Mouse (Mus musculus) erythroblast, adult 5-6 weeks (primary cell): ENCODE measurements around the gene Cldn7. TPM values are rescaled to one million over a fixed set of nuclear protein-coding genes. Genes with fewer than 3 reads are reported as not detected.
A peak's percentile ranks its signal among the peaks of the same experiment; 100 is the strongest.

Source experiments
- ATAC-seq: replicated peaks from 2 replicates; pipeline ENCODE4 v1.8.0; 2016; ENCODE audit warnings: moderate number of reproducible peaks, mild to moderate bottlenecking, moderate TSS enrichment, inconsistent platforms; ENCODE audit not compliant: poor library complexity, low FRiP score, severe bottlenecking
- total RNA-seq, 2 experiments: library from RNA; stranded (forward) in 1 of 2; stranded (reverse) in 1 of 2; fragments of 150-400 nt in 1 of 2; fragments of 200-764, 138-1000 nt in 1 of 2; gene quantifications; 2 replicates each; pipeline versions ENCODE4 v1.2.3 to v1.2.4; 2015 to 2017; ENCODE audit warnings: low replicate concordance in 2 of 2

Cldn7 gene
- total RNA-seq, 2 experiments from 2014 or later = not detected

DNA sequence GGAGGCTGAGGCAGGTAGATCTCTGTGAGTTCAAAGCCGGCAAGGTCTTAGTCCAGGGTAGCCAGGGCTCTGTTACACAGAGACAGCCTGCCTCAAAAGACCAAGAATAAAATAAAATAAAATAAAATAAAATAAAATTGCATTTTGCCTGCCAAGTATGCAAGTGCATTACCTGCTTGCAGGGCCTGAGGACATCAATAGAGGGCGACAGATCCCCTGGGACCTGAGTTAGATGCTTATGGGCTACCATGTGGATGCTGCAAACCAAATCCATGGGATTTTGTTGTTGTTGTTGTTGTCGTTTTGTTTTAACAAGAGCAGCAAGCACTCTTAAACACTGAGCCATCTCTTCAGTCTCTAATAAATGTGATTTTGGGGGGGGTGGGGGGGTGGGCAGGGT is 32.3 kb upstream of the Cldn7 start:
- no peak for ATAC-seq

DNA sequence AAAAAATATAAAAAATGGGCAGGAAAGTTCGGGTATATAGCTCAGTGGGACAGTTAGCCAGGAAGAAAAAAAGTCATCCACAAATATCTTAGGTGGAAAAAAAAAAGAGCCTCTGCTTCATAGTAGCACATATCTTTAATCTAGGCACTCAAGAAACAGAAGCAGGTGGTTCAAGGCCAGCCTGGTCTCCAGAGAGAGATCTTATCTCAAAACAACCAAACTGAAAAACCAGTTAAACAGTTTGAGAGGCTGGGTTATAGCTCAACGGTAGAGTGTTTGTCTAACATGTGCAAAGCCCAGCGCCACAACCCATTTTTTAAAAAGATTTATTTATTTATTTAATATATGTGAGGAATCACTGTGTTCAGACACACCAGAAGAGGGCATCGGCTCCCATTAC is 31.5 kb upstream of the Cldn7 start:
- no peak for ATAC-seq

DNA sequence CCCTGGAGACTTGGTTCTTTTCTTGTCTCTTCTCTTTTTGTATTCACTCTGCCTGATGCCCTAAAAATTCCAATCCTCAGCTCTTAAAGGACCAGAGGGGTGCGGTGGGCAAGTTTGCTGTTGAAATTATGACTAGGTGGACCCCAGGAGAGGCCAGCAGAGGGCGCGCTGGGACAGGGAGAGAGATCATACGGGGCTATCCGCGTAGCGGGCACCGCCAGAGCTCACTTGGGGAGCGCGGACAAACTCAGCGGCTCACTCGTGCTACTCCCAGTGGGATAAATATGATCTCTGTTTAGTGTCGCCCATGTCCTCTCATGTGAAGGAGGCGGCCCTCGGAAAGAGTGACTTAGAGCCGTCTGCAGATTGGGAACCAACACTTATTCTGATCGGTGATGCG is 30.4 kb upstream of the Cldn7 start:
- peak; percentile 79 for ATAC-seq

DNA sequence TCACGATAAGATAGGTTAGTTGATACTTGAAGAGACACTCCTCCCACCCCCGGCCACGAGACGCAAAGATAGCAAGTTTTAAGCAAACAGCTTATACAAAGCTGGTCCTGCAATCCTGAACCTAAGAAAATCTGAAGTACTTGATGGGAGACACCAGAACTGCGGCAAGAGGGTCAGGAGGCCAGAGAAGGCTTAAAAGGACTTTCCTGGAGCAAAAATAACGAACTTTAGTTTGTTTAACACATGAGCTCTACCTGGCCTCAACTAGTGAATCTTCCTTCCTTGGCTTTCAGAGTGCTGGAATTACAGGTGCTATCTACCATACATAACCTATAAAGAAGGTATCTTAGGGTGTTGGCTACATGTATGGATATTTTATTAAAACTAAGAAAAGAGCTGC is 29.9 kb upstream of the Cldn7 start:
- ATAC-seq = no peak

DNA sequence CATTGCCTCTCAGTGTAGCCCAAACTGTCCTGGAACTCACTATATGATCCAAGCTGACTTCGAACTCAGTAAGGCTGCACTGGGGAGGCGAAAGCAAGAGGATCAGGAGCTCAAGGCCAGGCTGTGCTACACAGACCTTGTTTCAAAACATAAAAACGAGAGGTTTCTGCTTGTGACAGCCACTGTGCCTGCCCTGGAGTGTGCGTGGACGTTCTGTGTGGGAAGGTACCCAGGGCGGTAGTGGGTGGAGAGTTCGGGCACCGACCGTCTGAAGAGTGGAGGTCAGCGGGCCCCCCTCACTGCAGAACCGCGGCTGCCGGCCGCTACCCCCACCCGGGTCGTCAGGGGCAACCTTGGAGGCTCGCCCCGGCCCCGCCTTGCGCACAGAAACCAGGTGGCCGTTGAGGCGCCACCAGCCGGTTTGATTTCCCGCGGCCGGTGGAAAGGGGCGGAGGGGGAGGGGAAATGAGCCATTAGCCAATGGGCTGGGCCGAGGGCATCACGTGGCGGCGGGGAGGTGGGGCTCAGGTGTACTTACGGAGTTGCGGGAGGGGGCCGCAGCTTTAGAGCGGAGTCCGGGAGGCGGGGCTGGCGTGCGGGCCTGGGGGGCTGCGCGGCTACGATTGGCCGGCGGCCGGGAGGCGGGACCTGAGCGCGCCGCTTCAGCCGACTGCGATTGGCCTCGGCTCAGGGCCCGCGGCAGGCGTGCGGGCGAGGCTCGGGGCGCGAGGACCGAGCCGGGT is 29.3 kb upstream of the Cldn7 start, which contains the start of gene Ybx2:
Gene Ybx2 (plus strand): TSS at position 660 of the 743 bp plus-strand sequence.
- ATAC-seq = peak; percentile 83

DNA sequence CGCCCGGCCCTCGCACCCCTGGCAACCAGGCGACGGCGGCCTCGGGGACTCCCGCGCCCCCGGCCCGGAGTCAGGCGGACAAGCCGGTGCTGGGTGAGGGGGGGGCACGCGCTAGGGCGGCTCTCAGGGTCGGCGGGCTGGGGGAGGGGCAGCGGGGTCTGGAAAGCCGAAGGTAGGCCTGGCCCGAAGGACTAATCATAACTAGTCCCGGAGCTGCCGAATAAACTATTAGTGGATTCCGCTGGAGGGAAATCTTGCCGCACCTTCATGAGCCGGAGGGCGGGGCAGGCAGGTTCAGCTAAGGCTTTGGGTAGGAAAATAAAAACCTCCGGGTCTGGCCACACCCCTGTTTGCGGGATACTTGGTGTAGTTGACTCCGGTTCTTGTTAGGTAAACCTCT is 28.4 kb upstream of the Cldn7 start:
- no peak for ATAC-seq

DNA sequence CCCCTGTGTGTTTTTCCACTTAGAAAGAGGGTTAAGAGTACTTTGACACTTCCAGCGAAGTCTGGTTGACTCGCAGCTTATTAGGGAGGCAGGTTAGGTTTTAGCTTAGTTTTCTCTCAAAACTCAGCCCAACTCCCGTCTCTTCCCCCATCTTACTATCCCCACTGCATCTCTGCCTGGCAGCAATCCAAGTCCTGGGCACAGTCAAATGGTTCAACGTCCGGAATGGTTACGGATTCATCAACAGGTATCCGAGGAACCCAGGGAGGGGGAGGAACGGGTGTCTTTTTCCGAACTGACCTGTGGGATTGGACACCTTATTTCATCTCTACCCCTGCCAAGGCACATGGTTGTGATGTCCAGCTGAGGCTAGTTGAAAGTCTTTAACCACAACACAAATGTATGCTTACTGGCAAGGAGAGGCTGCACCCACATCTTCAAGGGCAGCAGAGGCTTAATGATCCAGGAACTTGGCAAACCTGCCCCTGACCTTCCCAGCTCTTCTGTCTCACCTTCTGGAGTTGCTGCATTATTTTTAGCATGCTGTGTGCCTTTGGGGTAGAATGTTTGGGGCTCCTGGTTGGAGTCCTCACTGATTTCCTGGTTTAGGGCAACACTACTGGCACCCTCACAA is 27.7 kb upstream of the Cldn7 start:
- ATAC-seq = no peak

DNA sequence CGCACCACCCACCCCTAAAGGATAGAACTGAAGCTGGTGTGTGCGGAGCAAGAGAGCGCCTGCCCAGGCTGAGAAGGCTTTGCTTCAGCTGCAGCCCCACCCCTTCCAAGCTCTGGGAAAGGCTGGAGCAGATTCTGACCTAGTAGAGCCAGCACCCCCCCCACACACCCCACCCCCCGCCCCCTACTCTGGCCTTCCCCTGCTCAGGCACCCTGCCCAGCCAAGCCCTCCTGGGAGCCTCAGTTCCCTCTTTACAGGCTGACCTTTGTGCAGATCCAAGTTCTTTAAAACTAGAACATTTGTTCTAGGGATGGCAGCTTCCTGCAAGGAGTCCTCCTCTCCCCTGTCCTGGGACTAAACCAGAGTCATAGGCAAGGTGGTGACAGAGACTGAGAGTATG is 27.2 kb upstream of the Cldn7 start:
- ATAC-seq = no peak

DNA sequence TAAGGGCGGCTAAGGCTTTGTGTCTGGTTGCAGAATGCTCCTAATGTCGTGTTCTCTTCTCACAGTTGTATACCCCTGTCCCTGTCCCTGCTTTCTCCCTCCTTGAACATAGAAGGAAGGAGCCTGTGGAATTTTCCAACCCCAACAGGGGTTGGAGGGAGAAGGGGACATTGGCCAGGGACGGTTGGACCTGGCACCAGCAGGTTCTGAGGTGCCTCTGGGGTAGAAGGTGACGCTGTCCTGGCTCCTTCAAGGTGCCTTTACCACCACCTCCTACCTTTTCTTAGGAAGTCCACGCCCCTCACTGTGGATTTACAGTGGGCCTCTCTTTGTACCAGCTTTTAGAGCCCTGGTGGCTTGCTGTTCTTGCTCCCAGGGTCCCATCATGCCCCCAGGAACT is 26.7 kb upstream of the Cldn7 start:
- no peak for ATAC-seq

DNA sequence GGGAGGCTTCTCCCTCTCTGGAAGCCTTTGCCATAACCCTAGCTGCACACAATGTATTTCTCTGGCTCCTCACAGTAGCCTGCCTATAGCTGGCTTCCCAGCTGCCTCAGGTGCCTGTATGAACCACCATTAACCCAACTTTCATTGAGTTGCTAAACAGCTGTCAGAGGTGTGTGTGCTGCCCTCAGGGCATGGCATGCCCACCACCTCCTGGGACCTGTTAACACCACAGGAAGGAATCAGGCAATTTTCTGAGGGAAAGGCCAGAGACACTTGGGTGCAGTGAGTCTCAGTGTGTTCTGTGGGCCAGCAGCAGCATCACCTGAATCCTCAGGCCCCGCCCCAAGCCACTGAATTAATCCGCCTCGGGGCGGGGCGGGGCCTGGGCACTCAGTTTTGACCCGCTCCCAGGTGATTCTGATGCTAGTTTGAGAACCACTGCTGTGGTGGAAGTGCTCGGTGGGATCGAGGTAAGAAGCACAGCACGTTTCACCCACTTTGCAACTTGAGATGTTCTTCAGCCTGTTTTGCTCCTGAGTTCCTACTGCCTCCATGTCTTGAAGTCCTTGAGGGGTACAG is 26.1 kb upstream of the Cldn7 start:
- no peak for ATAC-seq

DNA sequence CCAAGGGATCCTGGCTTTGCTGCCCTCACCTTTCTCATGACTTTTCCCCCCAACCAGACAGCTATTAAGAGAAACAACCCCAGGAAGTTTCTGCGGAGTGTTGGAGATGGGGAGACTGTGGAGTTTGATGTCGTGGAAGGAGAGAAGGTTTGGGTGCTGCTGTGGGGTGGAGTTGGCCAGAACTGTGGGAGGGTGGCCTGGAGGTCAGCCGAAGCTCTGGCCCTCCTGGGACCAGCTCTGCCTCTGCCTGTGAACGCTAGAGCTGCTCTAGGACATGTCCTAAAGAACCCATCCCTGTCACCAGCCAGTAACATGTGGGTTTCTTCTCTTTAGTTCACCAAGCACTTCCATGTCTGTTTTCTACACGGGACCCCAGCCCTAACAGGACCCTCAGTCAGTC is 25.4 kb upstream of the Cldn7 start:
- no peak for ATAC-seq

DNA sequence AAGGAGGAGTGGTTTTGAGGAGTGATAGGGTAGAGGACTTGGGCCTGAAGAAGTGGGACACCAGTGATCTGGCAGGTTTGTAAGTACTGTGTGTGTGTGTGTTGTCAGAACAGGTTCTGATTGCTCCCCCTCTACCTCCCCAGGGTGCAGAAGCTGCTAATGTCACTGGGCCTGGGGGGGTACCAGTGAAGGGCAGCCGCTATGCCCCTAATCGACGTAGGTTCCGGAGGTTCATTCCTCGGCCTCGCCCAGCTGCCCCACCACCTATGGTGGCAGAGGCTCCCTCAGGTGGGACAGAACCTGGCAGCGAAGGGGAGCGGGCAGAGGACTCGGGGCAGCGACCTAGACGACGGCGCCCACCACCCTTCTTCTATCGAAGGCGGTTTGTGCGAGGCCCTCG is 24.8 kb upstream of the Cldn7 start:
- no peak for ATAC-seq

DNA sequence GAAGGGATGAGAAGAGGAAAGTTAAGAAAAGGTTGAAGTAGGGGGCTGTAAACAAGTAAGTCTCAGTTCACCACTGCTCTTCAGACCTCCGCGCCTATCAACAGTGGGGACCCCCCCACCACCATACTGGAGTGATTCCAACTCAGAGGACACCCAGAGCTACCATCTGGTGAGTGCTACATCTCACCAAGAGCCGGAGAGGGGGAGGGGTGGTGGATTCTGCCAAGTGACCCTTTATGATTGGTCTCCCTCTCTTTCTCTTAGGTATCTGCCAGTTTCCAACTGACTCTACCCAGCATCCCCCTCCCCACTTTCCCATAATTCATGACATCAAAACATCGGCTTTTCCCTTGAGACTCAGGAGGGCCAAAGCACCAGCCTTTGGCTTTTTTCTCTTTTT is 23.6 kb upstream of the Cldn7 start:
- no peak for ATAC-seq

DNA sequence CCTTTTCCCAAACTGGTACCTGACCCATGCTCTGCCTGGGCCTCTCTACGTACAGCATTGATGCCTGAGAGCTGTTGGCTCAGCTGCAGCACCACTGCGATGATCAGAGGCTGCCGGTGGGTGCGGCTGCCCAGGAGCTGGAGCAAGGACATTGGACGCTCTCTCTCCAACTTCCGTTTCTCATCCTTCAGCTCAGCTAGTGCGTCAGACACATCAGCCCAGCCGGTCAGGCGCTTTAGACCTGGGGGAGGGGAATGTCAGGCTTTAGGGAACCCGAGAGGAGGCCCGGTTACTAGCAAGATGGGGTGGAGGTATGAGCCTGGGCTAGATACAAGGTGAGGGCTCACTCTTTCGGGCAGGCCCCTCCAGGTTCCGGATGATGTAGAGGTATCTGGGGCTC is 19.4 kb upstream of the Cldn7 start:
- ATAC-seq = no peak

DNA sequence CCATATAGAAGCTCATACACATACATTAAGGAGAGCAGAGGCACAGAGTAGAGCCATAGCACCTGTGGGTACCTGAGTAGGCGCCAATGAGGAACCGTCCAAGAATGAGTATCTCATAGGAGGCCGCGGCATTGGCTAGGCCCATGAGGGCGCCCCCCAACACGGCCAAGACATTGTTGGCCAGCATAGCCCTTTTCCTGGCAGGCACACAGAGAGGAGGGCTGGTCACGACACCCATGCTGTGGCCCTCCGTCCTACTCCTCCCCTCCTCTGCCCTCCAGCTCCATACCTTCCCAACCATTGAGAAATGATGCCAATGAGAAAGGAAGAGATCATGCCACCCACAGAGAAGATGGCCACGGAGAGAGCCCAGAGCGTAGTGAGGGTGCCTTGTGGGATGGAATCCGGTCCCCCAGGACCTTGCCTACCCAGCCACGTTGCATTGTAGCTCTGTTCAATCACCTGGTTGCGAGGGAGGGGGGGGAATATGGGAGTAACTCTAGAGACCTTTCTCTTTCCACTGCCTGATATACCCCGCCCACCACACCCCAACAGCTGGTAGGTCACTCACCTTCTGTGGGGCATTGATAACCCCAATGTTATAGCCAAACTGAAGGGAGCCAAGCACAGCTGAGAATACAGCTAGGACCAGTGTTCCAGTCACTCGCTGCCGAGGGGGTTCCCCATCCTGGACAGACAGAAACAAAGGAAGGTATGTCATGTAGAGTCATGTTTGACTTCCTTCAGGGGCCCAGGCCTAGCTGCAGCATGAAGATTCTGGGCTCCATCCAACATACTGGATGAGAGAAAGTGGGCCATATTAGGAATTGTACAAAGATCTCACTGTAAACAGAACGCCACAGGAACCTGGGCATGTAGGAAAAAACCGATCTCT is 18.3 kb upstream of the Cldn7 start:
- ATAC-seq = peak; percentile 70

DNA sequence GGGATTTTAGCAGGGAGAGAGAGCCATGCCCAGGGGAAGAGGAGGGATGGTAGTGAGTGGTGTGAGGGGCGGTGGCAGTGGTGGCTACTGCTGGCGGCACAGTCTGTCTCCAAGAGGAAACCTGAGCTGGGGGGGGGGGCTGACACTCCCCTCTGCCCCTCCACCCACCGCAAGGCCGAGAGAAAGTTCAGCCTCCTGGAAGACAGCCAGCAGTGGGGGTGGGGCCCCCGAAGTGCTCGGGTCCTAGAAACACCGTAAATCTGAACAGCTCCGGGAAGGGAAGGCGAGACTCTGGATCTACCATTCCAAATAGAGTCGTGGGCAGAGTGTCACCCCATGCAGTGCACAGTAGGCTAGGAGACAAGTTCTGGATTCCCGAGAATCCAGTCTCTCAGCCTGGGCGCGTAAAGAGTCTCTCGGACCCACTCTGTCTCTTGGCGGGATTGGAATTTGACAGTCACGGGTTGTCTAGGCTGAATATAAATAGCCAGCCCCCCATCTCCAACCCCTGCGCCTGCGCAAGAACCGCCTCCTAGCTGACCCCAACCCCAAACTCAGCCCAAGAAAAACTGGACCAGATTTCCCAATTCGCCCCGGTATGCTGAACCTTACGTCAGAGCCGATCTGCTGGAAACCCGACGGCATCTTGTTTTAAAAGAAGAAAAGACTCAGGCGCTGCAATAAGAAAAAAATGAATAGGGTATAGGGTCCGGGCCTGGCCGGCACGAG is 17.1 kb upstream of the Cldn7 start:
- peak; percentile 20 for ATAC-seq

DNA sequence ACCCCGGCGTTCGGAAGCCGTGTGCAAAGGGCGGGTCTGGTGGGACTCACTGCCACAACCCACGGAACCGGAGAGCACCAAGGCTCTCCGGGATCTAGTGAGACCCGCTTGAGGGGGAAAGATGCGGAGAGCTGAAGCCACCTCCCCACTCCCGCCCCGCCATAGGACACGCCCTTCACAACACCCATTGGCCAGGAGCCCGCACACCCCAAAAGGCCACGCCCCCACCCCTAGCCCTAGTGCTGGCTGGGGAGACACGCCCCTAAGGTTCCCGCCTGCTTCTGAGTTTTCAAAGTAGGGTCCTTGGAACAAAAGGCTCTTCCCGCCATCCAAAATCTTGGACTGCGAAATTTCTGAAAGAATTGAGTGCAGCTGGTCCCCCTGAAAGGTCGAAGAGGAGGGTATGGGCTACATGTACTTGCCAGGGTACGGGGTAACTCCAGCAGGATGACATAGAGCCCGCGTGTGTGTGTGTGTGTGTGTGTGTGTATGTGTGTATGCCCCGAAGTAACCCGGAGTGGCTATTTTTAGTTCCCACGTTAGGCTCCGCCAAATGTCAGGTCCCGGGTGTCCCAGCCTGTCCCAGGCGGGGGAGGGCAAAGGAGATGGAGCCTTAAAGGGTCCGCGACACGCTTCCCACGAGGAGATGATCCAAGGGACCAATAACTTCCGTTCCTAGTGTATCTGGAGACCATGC is 16.4 kb upstream of the Cldn7 start, which contains the start of gene Slc2a4:
Gene Slc2a4 (minus strand): TSS at position 123 of the 697 bp plus-strand sequence.
- ATAC-seq = peak; percentile 69

DNA sequence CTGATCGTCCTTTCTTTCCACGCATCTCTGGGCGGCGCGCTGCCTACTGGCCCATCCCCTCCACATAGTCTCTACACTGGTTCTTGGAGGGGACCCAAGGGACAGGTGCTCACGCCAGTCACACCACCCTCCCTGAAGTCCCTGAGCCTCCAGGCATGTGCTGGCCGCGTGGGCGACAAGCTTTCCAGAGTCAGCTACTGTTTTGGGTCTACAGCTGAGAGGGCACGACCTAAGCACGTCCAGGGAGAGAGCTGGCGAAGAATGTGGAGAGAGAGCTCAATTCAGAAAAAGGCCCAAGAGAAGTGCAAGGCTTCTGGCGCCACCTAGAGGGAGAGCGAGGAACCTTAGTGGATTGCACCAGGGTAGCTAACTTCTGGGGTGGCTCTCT is 15.8 kb upstream of the Cldn7 start:
- ATAC-seq = peak; percentile 58

DNA sequence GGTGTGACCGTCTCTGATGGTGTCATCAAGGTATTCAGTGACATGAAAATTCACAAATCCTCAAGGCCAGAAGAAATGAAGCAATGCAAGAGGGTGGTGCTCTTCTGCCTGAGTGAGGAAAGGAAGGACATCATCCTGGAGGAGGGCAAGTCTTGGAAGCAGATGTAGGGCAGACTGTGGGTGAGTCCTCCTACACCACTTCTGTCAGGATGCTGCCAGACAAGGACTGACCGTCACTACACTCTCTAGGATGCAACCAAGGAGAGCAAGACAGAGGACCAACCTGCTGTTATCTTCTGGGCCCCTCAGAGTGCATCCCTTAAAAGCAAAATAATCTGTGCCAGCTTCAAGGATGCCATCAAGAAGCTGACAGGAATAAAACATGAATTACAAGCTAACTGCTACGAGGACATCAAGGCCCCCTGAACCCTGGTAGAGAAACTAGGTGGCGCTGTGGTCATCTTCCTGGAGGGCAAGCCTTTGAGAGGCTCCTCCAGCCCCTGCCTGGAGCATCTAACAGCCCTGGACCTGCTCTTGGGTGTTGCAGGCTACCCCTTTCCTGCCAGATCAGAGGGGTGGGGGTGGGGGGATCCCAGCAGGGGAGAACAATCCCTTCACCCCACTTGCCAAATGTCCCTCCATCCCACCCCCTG is 13.6 kb upstream of the Cldn7 start:
- no peak for ATAC-seq
